Mouse (Mus musculus) heart, embryonic 16.5 days (tissue): ENCODE data around the gene Gtf2a1l. TPM values are rescaled to one million over a fixed set of nuclear protein-coding genes. Genes with fewer than 3 reads are reported as not detected.

Source experiments
- ATAC-seq: fragments of 200-750 bp; cut with Nextera tagmentation; replicated peaks from 2 replicates; pipeline ENCODE4 v1.8.0; 2017; ENCODE audit warnings: moderate number of reproducible peaks; ENCODE audit not compliant: insufficient read depth, low FRiP score; ENCODE audit errors: extremely low read depth
- H3K27ac ChIP-seq: fragments of 300-500 bp; sonication (generic); 2 replicates; pipeline ENCODE4 v1.5.1; 2014; ENCODE audit warnings: mild to moderate bottlenecking, low read length, control low read depth, moderate library complexity
- H3K27me3 ChIP-seq: fragments of 300-500 bp; sonication (generic); 2 replicates; pipeline ENCODE4 v1.6.1; 2014; ENCODE audit warnings: low read length, mixed read lengths; ENCODE audit not compliant: control insufficient read depth, insufficient read depth
- H3K36me3 ChIP-seq: fragments of 300-500 bp; sonication (generic); 2 replicates; pipeline ENCODE4 v1.6.1; 2014; ENCODE audit not compliant: control insufficient read depth, insufficient read depth
- H3K4me1 ChIP-seq: fragments of 300-500 bp; sonication (generic); 2 replicates; pipeline ENCODE4 v1.6.1; 2014; ENCODE audit warnings: low read length, mixed read lengths; ENCODE audit not compliant: control insufficient read depth, insufficient read depth
- H3K4me2 ChIP-seq: fragments of 300-500 bp; sonication (generic); 2 replicates; pipeline ENCODE4 v1.6.1; 2014; ENCODE audit warnings: low read depth, mild to moderate bottlenecking, control low read depth, low read length
- H3K4me3 ChIP-seq: fragments of 300-500 bp; sonication (generic); 2 replicates; pipeline ENCODE4 v1.5.1; 2014; ENCODE audit warnings: mild to moderate bottlenecking, control low read depth, low read length
- H3K9ac ChIP-seq: fragments of 300-500 bp; sonication (generic); 2 replicates; pipeline ENCODE4 v1.6.1; 2014; ENCODE audit warnings: low read length, control low read depth
- H3K9me3 ChIP-seq: fragments of 300-500 bp; sonication (generic); replicated peaks from 2 replicates; pipeline ENCODE4 v1.6.1; 2016; ENCODE audit warnings: low read length; ENCODE audit not compliant: control insufficient read depth
- WGBS: fragments of 180-500 bp; shearing (Covaris S2); extraction: QIAGEN DNeasy Blood & Tissue Kit; methylation state at CpG from one replicate; pipeline ENCODE4 v1.1.7; 2014; 5-methylcytosine and 5-hydroxymethylcytosine counted together
- polyA plus RNA-seq: library from polyadenylated mRNA; unstranded; fragments of >200 nt; fragmentation: Nextera tagmentation; extraction: Ambion mirVana; gene quantifications from 2 replicates; pipeline ENCODE4 v1.2.1, GENCODE M21; 2015

Gtf2a1l gene
- polyA plus RNA-seq, 1 experiment from 2014 or later: 0.25 TPM

- Histone ChIP-seq H3K27ac (no peak overlapping the region), H3K4me2 (no peak overlapping the region), H3K9ac (no peak overlapping the region), H3K27me3 (no peaks in the 10 kb centered on the region), H3K4me1 (no peaks in the 10 kb centered on the region), H3K36me3 (no peaks in the 10 kb centered on the region), H3K4me3 (no peak overlapping the region), H3K9me3 (no peaks in the 10 kb centered on the region)
- 60% methylated on average over 4 of the region's 4 CpGs for WGBS
- ATAC-seq: no peak
These were observed 2.3 kb downstream of the Gtf2a1l start for GRCm38 (mm10) chr17:88670800-88671199.

GRCm38 (mm10) chr17:88675310-88676309 is 7.2 kb downstream of the Gtf2a1l start:
- H3K36me3 ChIP-seq: no peaks in the 10 kb centered on the region
- no peak for ATAC-seq
- no peaks in the 10 kb centered on the region for H3K4me1 ChIP-seq
- no peaks in the 10 kb centered on the region for H3K27me3 ChIP-seq
- no peak overlapping the region for H3K27ac ChIP-seq
- no peak overlapping the region for H3K9ac ChIP-seq
- no peak overlapping the region for H3K4me3 ChIP-seq
- H3K9me3 ChIP-seq: no peaks in the 10 kb centered on the region
- 88% methylated on average over 23 of the region's 23 CpGs for WGBS
- no peak overlapping the region for H3K4me2 ChIP-seq

- no peaks in the 10 kb centered on the region for H3K27me3 ChIP-seq
- no peak for ATAC-seq
- H3K9ac ChIP-seq: no peak overlapping the region
- no peak overlapping the region for H3K27ac ChIP-seq
- no peaks in the 10 kb centered on the region for H3K4me1 ChIP-seq
- H3K4me2 ChIP-seq: no peak overlapping the region
- no peaks in the 10 kb centered on the region for H3K9me3 ChIP-seq
- no peaks in the 10 kb centered on the region for H3K36me3 ChIP-seq
- H3K4me3 ChIP-seq: no peak overlapping the region
- 67% methylated on average over 11 of the region's 11 CpGs for WGBS
These were observed 19.8 kb downstream of the Gtf2a1l start for GRCm38 (mm10) chr17:88688226-88688625.

GRCm38 (mm10) chr17:88696656-88697333 is 28.3 kb downstream of the Gtf2a1l start:
- Histone ChIP-seq H3K9ac (no peak overlapping the region), H3K4me2 (no peak overlapping the region), H3K9me3 (no peaks in the 10 kb centered on the region), H3K4me1 (no peaks in the 10 kb centered on the region), H3K36me3 (no peaks in the 10 kb centered on the region), H3K4me3 (no peak overlapping the region), H3K27ac (no peak overlapping the region), H3K27me3 (no peaks in the 10 kb centered on the region)
- ATAC-seq: no peak
- WGBS: 53% methylated on average over 9 of the region's 9 CpGs

- no peaks in the 10 kb centered on the region for H3K4me1 ChIP-seq
- H3K9ac ChIP-seq: no peak overlapping the region
- no peak overlapping the region for H3K27ac ChIP-seq
- ATAC-seq: no peak
- H3K9me3 ChIP-seq: no peaks in the 10 kb centered on the region
- H3K27me3 ChIP-seq: no peaks in the 10 kb centered on the region
- no peak overlapping the region for H3K4me2 ChIP-seq
- no peak overlapping the region for H3K4me3 ChIP-seq
- no peaks in the 10 kb centered on the region for H3K36me3 ChIP-seq
These were observed 32.4 kb downstream of the Gtf2a1l start for GRCm38 (mm10) chr17:88700901-88701300.

GRCm38 (mm10) chr17:88702345-88702744 is 33.9 kb downstream of the Gtf2a1l start:
- no peak overlapping the region for H3K27ac ChIP-seq
- WGBS: 27% methylated on average over 6 of the region's 6 CpGs
- no peaks in the 10 kb centered on the region for H3K27me3 ChIP-seq
- no peaks in the 10 kb centered on the region for H3K4me1 ChIP-seq
- H3K9me3 ChIP-seq: no peaks in the 10 kb centered on the region
- no peaks in the 10 kb centered on the region for H3K36me3 ChIP-seq
- no peak overlapping the region for H3K4me3 ChIP-seq
- ATAC-seq: no peak
- H3K4me2 ChIP-seq: peak overlapping the region; percentile 4; the same call in 1 of the 2 replicates
- H3K9ac ChIP-seq: no peak overlapping the region

GRCm38 (mm10) chr17:88703112-88703511 is 34.7 kb downstream of the Gtf2a1l start:
- H3K9ac ChIP-seq: no peak overlapping the region
- no peak for ATAC-seq
- H3K27ac ChIP-seq: no peak overlapping the region
- no peak overlapping the region for H3K4me2 ChIP-seq
- H3K4me3 ChIP-seq: no peak overlapping the region
- no peaks in the 10 kb centered on the region for H3K9me3 ChIP-seq
- H3K4me1 ChIP-seq: no peaks in the 10 kb centered on the region
- H3K27me3 ChIP-seq: no peaks in the 10 kb centered on the region
- 41% methylated on average over 4 of the region's 4 CpGs for WGBS
- no peaks in the 10 kb centered on the region for H3K36me3 ChIP-seq

GRCm38 (mm10) chr17:88706231-88706649 is 37.8 kb downstream of the Gtf2a1l start:
- 56% methylated on average over 8 of the region's 8 CpGs for WGBS

GRCm38 (mm10) chr17:88749646-88750045 is 81.2 kb downstream of the Gtf2a1l start:
- H3K9ac ChIP-seq: no peak overlapping the region
- H3K4me1 ChIP-seq: no peaks in the 10 kb centered on the region; the same call in 1 of the 2 replicates
- WGBS: 58% methylated on average over 8 of the region's 8 CpGs
- no peaks in the 10 kb centered on the region for H3K36me3 ChIP-seq
- peak overlapping the region; percentile 6; the same call in 1 of the 2 replicates for H3K4me2 ChIP-seq
- no peak overlapping the region for H3K4me3 ChIP-seq
- no peak for ATAC-seq
- no peaks in the 10 kb centered on the region for H3K9me3 ChIP-seq
- no peaks in the 10 kb centered on the region; the same call in 1 of the 2 replicates for H3K27me3 ChIP-seq
- no peak overlapping the region for H3K27ac ChIP-seq

More at GRCm38 (mm10) chr17:88706231-88706649, 37.8 kb downstream of the Gtf2a1l start:
- no peak overlapping the region for H3K4me3 ChIP-seq
- no peaks in the 10 kb centered on the region for H3K36me3 ChIP-seq
- H3K9ac ChIP-seq: no peak overlapping the region
- no peaks in the 10 kb centered on the region for H3K9me3 ChIP-seq
- H3K27me3 ChIP-seq: no peaks in the 10 kb centered on the region
- no peak overlapping the region for H3K4me2 ChIP-seq
- no peaks in the 10 kb centered on the region for H3K4me1 ChIP-seq
- no peak for ATAC-seq
- no peak overlapping the region for H3K27ac ChIP-seq
